Mouse (Mus musculus) G1E (cell line): ENCODE results near the gene Sh3bp2. TPM values are rescaled to one million over a fixed set of nuclear protein-coding genes. Genes with fewer than 3 reads are reported as not detected.

ENCODE experiments used
- ATAC-seq: 2 replicates; pipeline ENCODE4 v1.8.0; 2016; ENCODE audit warnings: mild to moderate bottlenecking; ENCODE audit not compliant: insufficient number of reproducible peaks, poor library complexity, low FRiP score, severe bottlenecking; ENCODE audit errors: extremely low read depth
- DNase-seq: peaks from one replicate; pipeline ENCODE4 v3.0.0; 2012; ENCODE audit warnings: low spot score
- H3K27me3 ChIP-seq: 2 replicates; pipeline ENCODE4 v1.6.1; 2012; ENCODE audit warnings: mild to moderate bottlenecking, low read length, inconsistent platforms; ENCODE audit not compliant: insufficient read depth
- H3K36me3 ChIP-seq: replicated peaks from 2 replicates; pipeline ENCODE3; 2012; ENCODE audit warnings: mild to moderate bottlenecking, inconsistent platforms
- H3K4me1 ChIP-seq: 2 replicates; pipeline ENCODE4 v1.6.1; 2012; ENCODE audit warnings: low read depth, low read length, inconsistent platforms, mixed read lengths; ENCODE audit not compliant: insufficient read depth
- H3K4me3 ChIP-seq: 2 replicates; pipeline ENCODE4 v1.5.1; 2012; ENCODE audit warnings: low read depth, mild to moderate bottlenecking, inconsistent platforms, low read length, moderate library complexity, mixed read lengths
- H3K9me3 ChIP-seq: replicated peaks from 2 replicates; pipeline ENCODE4 v1.6.1; 2012; ENCODE audit warnings: inconsistent platforms
- CTCF ChIP-seq: IDR thresholded peaks from 2 replicates; pipeline ENCODE4 v1.5.1; 2012; ENCODE audit warnings: low read depth, low read length, inconsistent platforms, mixed read lengths
- GATA1 ChIP-seq: IDR thresholded peaks from 2 replicates; pipeline ENCODE4 v1.6.1; 2012; ENCODE audit warnings: borderline replicate concordance, low read length, inconsistent platforms, mixed read lengths
- GATA2 ChIP-seq: IDR thresholded peaks from 2 replicates; pipeline ENCODE4 v1.6.1; 2012; ENCODE audit warnings: low read depth, low read length, inconsistent platforms, borderline replicate concordance
- POLR2AphosphoS5 ChIP-seq: IDR thresholded peaks from 2 replicates; pipeline ENCODE4 v1.6.1; 2012; ENCODE audit warnings: low read depth, low read length, inconsistent platforms; ENCODE audit not compliant: insufficient replicate concordance
- TAL1 ChIP-seq: conservative IDR thresholded peaks from 2 replicates; pipeline ENCODE4 v1.6.1; 2012; ENCODE audit warnings: low read depth, low read length, inconsistent platforms, mixed read lengths
- polyA plus RNA-seq: library from polyadenylated mRNA; stranded (reverse); fragments of >175 nt; gene quantifications from 2 replicates; pipeline ENCODE4 v1.2.3, GENCODE M21; 2012
- total RNA-seq, 2 experiments: library from RNA; stranded (forward) in 1 of 2; stranded (reverse) in 1 of 2; fragments of 200-1000 nt in 1 of 2; fragments of >200 nt in 1 of 2; fragmentation: Nextera tagmentation in 1 of 2; gene quantifications; 2 replicates each; pipeline ENCODE4 v1.2.3; 2014 to 2017

The Sh3bp2 gene
- total and polyA plus RNA-seq, 3 experiments = 2.2 to 6.7 (median 3.5) TPM

DNA sequence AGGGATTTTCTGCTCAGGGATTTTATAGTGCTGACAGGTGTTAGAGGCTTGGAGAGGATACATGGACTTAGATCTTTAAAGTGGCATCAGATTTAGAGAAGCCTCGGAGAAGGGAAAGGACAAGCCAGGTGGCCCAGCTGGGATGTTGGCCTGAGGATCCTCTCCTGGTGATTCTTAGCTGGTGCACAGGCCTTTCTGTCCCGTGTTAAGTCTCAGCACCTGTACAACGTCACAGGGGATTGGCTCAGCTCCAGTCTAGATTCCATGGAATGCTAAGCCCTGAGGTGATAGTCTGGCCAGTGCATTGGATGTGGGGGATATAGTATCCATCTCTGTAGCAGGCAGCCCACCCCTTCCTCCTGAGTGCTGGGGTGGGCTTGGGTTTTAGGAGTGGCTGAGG lies 82.6 kb downstream of the Sh3bp2 start:
- Histone ChIP-seq H3K36me3 (peaks cover 75% of the 10 kb centered on the region), H3K27me3 (no peaks in the 10 kb centered on the region), H3K4me3 (no peak overlapping the region), H3K4me1 (no peaks in the 10 kb centered on the region), H3K9me3 (no peaks in the 10 kb centered on the region)
- TF ChIP-seq GATA2 (no peak), TAL1 (no peak), GATA1 (no peak), POLR2AphosphoS5 (no peak), CTCF (no peak)
- DNase-seq = no peak
- no peak for ATAC-seq

DNA sequence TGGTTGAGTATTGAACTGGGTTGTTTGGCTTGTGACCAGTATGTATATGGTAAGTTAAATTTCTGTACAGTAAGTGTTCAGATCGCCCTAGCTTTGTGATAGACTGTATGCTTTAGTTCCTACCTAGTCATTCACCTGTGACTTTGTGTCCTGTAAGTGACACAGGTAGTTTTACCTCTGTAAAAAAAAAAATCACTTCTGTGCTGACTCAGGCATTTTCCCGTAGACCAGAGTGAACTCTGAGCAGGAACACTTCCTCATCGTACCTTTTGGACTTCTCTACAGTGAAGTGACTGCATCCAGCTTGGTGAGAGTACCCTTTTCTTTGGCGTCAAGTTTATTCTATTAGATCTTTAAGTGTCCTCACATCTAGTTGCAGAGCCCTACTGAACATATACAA lies 84.3 kb downstream of the Sh3bp2 start:
- DNase-seq = no peak
- Histone ChIP-seq H3K27me3 (no peaks in the 10 kb centered on the region), H3K9me3 (no peaks in the 10 kb centered on the region), H3K36me3 (peaks cover 82% of the 10 kb centered on the region), H3K4me3 (no peak overlapping the region), H3K4me1 (no peaks in the 10 kb centered on the region)
- ATAC-seq = no peak
- TF ChIP-seq TAL1 (no peak), POLR2AphosphoS5 (no peak)

Other genes with a start within 250 kb of the Sh3bp2 start
- not detected in 2 replicates for gene Zfyve28, start 237.4 kb upstream of the Sh3bp2 start, total RNA-seq (2014; fragmentation: Nextera tagmentation)
- gene Zfyve28, start 237.4 kb upstream of the Sh3bp2 start, total RNA-seq (2017) = 0.05 TPM in 1 of 2 replicates, not detected in the other
- gene Zfyve28, start 237.4 kb upstream of the Sh3bp2 start, polyA plus RNA-seq = not detected in 2 replicates
- gene Cfap99, start 237.2 kb upstream of the Sh3bp2 start, total RNA-seq (2014; fragmentation: Nextera tagmentation) = not detected in 2 replicates
- not detected in 2 replicates for gene Cfap99, start 237.2 kb upstream of the Sh3bp2 start, total RNA-seq (2017)
- gene Cfap99, start 237.2 kb upstream of the Sh3bp2 start, polyA plus RNA-seq = not detected in 2 replicates
- 196 and 202 TPM in 2 replicates for gene Rnf4, start 189.5 kb upstream of the Sh3bp2 start, total RNA-seq (2014; fragmentation: Nextera tagmentation)
- gene Rnf4, start 189.5 kb upstream of the Sh3bp2 start, total RNA-seq (2017) = 161 TPM in 2 replicates
- gene Rnf4, start 189.5 kb upstream of the Sh3bp2 start, polyA plus RNA-seq = 32.0 and 41.8 TPM in 2 replicates
- 71.3 and 74.9 TPM in 2 replicates for gene Fam193a, start 155.9 kb upstream of the Sh3bp2 start, total RNA-seq (2014; fragmentation: Nextera tagmentation)
- 24.3 TPM in 2 replicates for gene Fam193a, start 155.9 kb upstream of the Sh3bp2 start, total RNA-seq (2017)
- 14.7 and 17.4 TPM in 2 replicates for gene Fam193a, start 155.9 kb upstream of the Sh3bp2 start, polyA plus RNA-seq
- gene Tnip2, start 11.8 kb upstream of the Sh3bp2 start, total RNA-seq (2014; fragmentation: Nextera tagmentation) = 5.4 and 11.1 TPM in 2 replicates
- 17.1 and 19.6 TPM in 2 replicates for gene Tnip2, start 11.8 kb upstream of the Sh3bp2 start, total RNA-seq (2017)
- 4.8 and 4.9 TPM in 2 replicates for gene Tnip2, start 11.8 kb upstream of the Sh3bp2 start, polyA plus RNA-seq
- gene Add1, start 47.8 kb downstream of the Sh3bp2 start, total RNA-seq (2014; fragmentation: Nextera tagmentation) = 147 and 158 TPM in 2 replicates
- 95.2 and 103 TPM in 2 replicates for gene Add1, start 47.8 kb downstream of the Sh3bp2 start, total RNA-seq (2017)
- 257 TPM in 2 replicates for gene Add1, start 47.8 kb downstream of the Sh3bp2 start, polyA plus RNA-seq
- 49.6 and 50.8 TPM in 2 replicates for gene Mfsd10, start 111.4 kb downstream of the Sh3bp2 start, total RNA-seq (2014; fragmentation: Nextera tagmentation)
- 44.6 and 61.3 TPM in 2 replicates for gene Mfsd10, start 111.4 kb downstream of the Sh3bp2 start, total RNA-seq (2017)
- 192 and 260 TPM in 2 replicates for gene Mfsd10, start 111.4 kb downstream of the Sh3bp2 start, polyA plus RNA-seq
- gene Nop14, start 134.3 kb downstream of the Sh3bp2 start, total RNA-seq (2014; fragmentation: Nextera tagmentation) = 56.8 and 82.3 TPM in 2 replicates
- 39.7 and 48.1 TPM in 2 replicates for gene Nop14, start 134.3 kb downstream of the Sh3bp2 start, total RNA-seq (2017)
- gene Nop14, start 134.3 kb downstream of the Sh3bp2 start, polyA plus RNA-seq = 34.6 and 39.5 TPM in 2 replicates
- gene Grk4, start 134.5 kb downstream of the Sh3bp2 start, total RNA-seq (2014; fragmentation: Nextera tagmentation) = 1.2 and 5.9 TPM in 2 replicates
- 0.16 and 2.5 TPM in 2 replicates for gene Grk4, start 134.5 kb downstream of the Sh3bp2 start, total RNA-seq (2017)
- 0.17 and 0.34 TPM in 2 replicates for gene Grk4, start 134.5 kb downstream of the Sh3bp2 start, polyA plus RNA-seq
- 51.1 and 54.5 TPM in 2 replicates for gene Htt, start 235.9 kb downstream of the Sh3bp2 start, total RNA-seq (2014; fragmentation: Nextera tagmentation)
- gene Htt, start 235.9 kb downstream of the Sh3bp2 start, total RNA-seq (2017) = 24.4 and 26.5 TPM in 2 replicates
- gene Htt, start 235.9 kb downstream of the Sh3bp2 start, polyA plus RNA-seq = 4.7 and 4.9 TPM in 2 replicates